Mouse (Mus musculus): ENCODE measurements around the gene Fars2. TPM values are rescaled to one million over a fixed set of nuclear protein-coding genes. Genes with fewer than 3 reads are reported as not detected.

Fars2 gene
- polyA plus RNA-seq, 1 experiment from 2014 or later = 25.2 TPM

DNA sequence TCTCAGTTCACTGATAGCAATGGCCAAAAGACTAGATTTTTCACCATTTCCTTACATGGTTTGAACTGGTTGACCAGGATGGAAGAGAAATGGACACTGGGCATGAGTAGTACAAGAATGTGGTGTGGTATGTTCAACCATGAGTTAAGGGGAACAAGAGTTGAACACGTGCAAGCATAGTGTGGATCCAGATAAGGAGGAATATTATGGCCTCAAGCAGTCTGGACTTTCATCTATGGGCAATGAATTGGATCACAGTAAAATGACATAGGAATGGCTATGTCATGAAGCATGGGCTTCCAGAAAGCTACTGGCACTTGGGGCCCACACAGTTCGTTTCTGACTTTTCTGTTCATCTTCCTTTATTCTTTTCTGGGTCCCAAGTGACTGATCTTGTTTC lies 168.0 kb downstream of the Fars2 start:
- no peak for DNase-seq (ENCODE audit: low spot score)
- peaks cover 83% of the 10 kb centered on the region for H3K27me3 ChIP-seq (ENCODE audit: low read depth, poor library complexity, severe bottlenecking)
- no peak overlapping the region for H3K4me3 ChIP-seq
- no peak overlapping the region for H3K27ac ChIP-seq (replicated peaks)
- no peaks in the 10 kb centered on the region for H3K36me3 ChIP-seq
- peaks cover 34% of the 10 kb centered on the region for H3K4me1 ChIP-seq
- H3K9me3 ChIP-seq (replicated peaks) = no peaks in the 10 kb centered on the region
- whole genome bisulfite sequencing = 90% methylated on average over 2 of the region's 2 CpGs

DNA sequence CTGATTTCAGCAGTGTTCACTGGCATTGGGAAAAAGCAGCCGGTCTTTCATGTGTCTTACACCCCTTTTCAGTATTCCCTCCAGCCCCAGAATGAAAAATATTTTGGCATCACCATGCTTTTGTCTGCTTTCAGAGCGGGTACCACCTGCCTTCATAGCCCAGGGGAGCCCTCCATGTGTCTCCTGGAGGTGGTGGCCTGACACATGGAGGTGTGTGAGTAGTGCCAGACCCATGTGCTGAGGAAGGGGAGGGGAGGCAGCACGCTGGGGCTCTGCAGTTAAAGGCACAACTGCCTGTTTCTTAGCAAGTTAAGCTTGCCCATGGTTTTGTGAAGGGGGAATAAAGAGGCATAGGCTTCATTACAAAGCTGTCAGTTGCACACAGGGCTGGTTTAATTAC lies 176.3 kb downstream of the Fars2 start:
- DNase-seq (ENCODE audit: low spot score) = no peak
- no peaks in the 10 kb centered on the region for H3K9me3 ChIP-seq (replicated peaks)
- peak overlapping the region; percentile 58; the same call in 1 of the 2 replicates for H3K27ac ChIP-seq (replicated peaks)
- H3K4me1 ChIP-seq = peaks cover 30% of the 10 kb centered on the region
- H3K27me3 ChIP-seq (ENCODE audit: low read depth, poor library complexity, severe bottlenecking) = peaks cover 73% of the 10 kb centered on the region
- H3K36me3 ChIP-seq = no peaks in the 10 kb centered on the region
- WGBS = 87% methylated on average over 3 of the region's 3 CpGs
- no peak overlapping the region for H3K4me3 ChIP-seq

DNA sequence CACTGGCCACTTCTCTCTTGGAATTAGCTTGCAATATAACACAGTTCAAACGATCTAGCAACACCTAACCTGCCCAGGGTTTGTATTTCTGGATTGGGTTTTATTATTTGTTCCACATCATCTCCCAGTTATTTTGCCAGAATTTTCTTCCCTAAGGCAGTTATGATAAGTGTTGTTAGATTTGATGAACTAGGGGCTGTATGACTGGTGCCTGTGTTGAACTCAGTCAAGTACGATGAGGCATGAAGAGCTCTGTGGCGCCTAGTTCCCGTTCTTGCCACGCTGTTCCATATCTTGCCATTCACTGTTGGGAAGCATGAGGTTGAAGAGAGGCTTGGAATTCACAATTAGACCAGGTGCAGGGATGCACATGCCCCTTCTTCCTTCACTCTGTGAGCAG lies 177.3 kb downstream of the Fars2 start:
- Histone ChIP-seq H3K4me3 (no peak overlapping the region), H3K27ac (replicated peaks) (no peak overlapping the region), H3K4me1 (peaks cover 35% of the 10 kb centered on the region)

DNA sequence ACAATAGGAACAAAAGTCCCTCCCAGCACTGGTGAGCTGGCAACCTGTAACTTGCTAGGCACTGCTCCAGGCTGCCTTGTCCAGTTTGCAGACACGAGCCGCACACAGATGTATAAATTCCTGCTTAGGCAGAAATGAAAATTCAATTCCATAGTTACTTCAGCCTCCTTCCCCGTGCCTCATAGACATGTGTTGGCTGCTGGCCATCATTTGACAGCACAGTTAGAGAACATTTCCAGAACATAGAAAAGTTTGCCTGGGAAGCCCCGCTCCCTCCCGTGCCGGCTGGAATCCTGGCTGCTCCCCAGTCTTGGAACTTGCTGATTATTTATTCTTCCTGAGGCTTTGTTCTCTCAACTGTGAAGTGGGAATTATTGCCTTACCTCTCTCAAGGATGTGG lies 178.6 kb downstream of the Fars2 start:
- H3K4me1 ChIP-seq = peaks cover 35% of the 10 kb centered on the region
- H3K4me3 ChIP-seq = no peak overlapping the region
- no peak for DNase-seq (ENCODE audit: low spot score)
- H3K27ac ChIP-seq (replicated peaks) = no peak overlapping the region; the same call in 1 of the 2 replicates
- WGBS = 49% methylated on average over 6 of the region's 6 CpGs
- H3K9me3 ChIP-seq (replicated peaks) = no peaks in the 10 kb centered on the region
- no peaks in the 10 kb centered on the region for H3K36me3 ChIP-seq
- peaks cover 50% of the 10 kb centered on the region for H3K27me3 ChIP-seq (ENCODE audit: low read depth, poor library complexity, severe bottlenecking)

More for the DNA sequence above, 177.3 kb downstream of the Fars2 start:
- Histone ChIP-seq H3K27me3 (ENCODE audit: low read depth, poor library complexity, severe bottlenecking) (peaks cover 63% of the 10 kb centered on the region), H3K9me3 (replicated peaks) (no peaks in the 10 kb centered on the region), H3K36me3 (no peaks in the 10 kb centered on the region)
- 90% methylated on average over 5 of the region's 5 CpGs for WGBS
- no peak for DNase-seq (ENCODE audit: low spot score)

DNA sequence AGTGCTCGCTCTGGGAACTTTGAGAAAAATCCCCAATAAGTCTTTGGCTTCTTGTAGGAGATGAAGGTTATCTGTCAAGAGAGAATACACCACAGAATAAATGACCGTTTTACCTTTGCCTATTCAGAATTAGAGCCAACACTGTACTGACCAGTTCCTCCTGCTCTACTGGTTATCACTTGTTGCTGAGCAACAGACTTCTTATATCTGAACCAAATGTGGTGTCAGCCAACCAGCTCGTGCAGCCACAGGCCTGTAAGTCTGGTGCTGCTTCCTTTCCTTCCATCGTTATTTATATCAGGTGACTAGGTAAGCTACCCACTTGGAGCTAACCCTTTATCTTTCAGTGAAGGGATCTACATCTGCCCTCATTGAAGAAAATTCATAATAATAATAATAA lies 179.4 kb downstream of the Fars2 start:
- no peak overlapping the region for H3K27ac ChIP-seq (replicated peaks)
- no peaks in the 10 kb centered on the region for H3K9me3 ChIP-seq (replicated peaks)
- peaks cover 35% of the 10 kb centered on the region for H3K4me1 ChIP-seq
- H3K4me3 ChIP-seq = no peak overlapping the region
- 77% methylated on average over 4 of the region's 4 CpGs for WGBS
- peaks cover 50% of the 10 kb centered on the region for H3K27me3 ChIP-seq (ENCODE audit: low read depth, poor library complexity, severe bottlenecking)
- H3K36me3 ChIP-seq = no peaks in the 10 kb centered on the region
- DNase-seq (ENCODE audit: low spot score) = no peak

DNA sequence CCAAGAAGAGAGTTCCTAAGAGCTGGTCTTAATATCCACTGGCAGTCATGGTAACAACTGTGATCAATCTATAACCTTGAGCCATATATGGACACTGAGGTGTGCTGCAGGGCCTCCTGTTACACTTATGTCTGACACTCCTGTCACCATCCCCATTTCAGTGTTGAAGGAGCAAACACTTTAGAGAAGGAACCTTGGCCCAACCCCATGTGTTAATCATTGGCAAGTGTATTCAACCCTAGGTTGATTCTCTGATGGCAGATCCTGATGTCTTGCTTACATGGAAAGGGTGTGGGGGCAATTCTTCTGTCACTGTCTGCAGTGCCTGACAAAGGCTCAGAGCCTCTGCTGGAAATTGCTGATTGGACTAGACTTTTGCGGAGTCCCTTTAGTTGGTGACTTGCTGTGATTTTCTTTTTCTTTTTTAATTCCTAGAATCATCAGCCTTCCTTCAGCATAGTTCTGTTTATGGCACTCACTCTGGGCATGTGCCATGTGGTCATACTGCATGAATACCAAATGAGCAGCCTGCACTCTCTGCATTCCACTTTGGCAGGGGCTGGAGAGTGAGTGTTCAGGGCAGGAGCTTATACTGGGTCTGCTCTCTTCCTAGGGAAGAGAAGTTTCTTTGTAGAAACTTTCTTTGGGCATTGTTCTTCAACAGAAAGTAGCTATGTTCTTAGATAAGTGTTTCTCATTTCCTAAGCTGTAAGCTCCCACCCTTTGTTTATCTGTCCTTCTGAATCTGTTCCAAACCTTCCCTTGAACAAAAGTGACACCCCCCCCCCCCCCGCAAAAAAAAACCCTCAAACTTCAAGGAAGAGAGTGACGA lies 181.0 kb downstream of the Fars2 start:
- no peak for DNase-seq (ENCODE audit: low spot score)
- peaks cover 35% of the 10 kb centered on the region for H3K4me1 ChIP-seq
- no peak overlapping the region for H3K27ac ChIP-seq (replicated peaks)
- H3K36me3 ChIP-seq = no peaks in the 10 kb centered on the region
- peaks cover 39% of the 10 kb centered on the region for H3K27me3 ChIP-seq (ENCODE audit: low read depth, poor library complexity, severe bottlenecking)
- no peak overlapping the region for H3K4me3 ChIP-seq
- no peaks in the 10 kb centered on the region for H3K9me3 ChIP-seq (replicated peaks)
- 58% methylated on average over 3 of the region's 3 CpGs for WGBS

DNA sequence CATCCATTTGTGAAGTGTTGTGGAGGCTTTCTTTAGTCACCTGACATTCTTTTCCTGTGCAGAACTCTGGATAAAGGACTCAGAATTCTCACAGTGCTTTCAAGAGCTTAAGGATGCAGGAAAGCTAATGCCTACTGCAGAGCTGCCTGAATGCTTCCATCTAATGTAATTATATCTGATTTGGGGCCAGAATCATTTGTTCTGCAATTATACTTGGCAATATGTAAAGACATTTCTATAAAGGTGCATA lies 181.5 kb downstream of the Fars2 start:
- H3K4me3 ChIP-seq = no peak overlapping the region
- no peaks in the 10 kb centered on the region for H3K36me3 ChIP-seq
- H3K27me3 ChIP-seq (ENCODE audit: low read depth, poor library complexity, severe bottlenecking) = peaks cover 35% of the 10 kb centered on the region
- no peak overlapping the region for H3K27ac ChIP-seq (replicated peaks)
- H3K9me3 ChIP-seq (replicated peaks) = no peaks in the 10 kb centered on the region
- DNase-seq (ENCODE audit: low spot score) = no peak
- H3K4me1 ChIP-seq = peaks cover 32% of the 10 kb centered on the region

DNA sequence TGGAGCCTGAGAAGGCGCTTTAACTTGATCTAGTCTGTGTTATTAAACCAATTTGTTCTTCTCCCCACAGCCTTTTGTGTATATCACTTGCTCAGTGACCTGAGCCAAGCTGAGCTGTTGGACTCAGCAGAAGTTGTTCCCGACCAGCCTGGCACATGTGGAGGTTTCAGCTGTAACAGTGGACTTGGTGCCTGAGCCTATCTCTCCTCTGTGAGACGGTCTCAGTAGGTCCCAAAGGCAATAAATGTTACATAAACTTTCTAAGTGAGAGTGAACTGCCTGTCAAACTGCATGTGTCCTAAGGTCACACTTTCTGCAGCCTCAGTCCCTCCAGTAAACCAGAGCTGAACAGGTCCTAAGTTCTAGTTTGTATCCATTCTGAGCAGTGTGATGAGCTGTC lies 185.6 kb downstream of the Fars2 start:
- 81% methylated on average over 3 of the region's 3 CpGs for WGBS
- DNase-seq (ENCODE audit: low spot score) = no peak
- Histone ChIP-seq H3K36me3 (no peaks in the 10 kb centered on the region), H3K27me3 (ENCODE audit: low read depth, poor library complexity, severe bottlenecking) (0 out of 2 replicates have a peak, but pooled peaks cover 3% of the 10 kb centered on the region), H3K27ac (replicated peaks) (no peak overlapping the region), H3K4me3 (no peak overlapping the region), H3K9me3 (replicated peaks) (no peaks in the 10 kb centered on the region), H3K4me1 (peaks cover 13% of the 10 kb centered on the region)

DNA sequence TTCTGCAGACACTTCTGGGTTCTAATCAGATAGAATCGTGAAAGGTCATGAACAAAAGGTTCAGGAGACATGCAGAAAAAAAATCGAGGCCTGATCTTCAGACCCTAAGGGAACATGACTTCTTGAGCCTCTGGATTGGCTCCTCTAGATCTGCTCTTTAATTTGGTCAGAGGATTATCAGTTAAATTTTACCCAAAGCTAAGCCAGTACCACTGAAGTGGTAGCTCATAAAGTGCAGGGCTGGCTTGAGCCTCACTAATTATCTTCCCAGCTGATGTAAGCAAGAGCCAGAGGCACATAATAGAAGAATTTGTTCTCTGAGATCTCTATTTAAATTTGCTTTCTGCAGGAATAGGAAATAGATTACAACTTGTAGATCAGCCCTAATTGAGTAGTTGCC lies 188.1 kb downstream of the Fars2 start:
- H3K4me3 ChIP-seq = no peak overlapping the region
- no peaks in the 10 kb centered on the region for H3K4me1 ChIP-seq
- no peaks in the 10 kb centered on the region for H3K36me3 ChIP-seq
- no peak for DNase-seq (ENCODE audit: low spot score)
- H3K27me3 ChIP-seq (ENCODE audit: low read depth, poor library complexity, severe bottlenecking) = no peaks in the 10 kb centered on the region
- no peaks in the 10 kb centered on the region for H3K9me3 ChIP-seq (replicated peaks)
- WGBS = 73% methylated on average over 2 of the region's 2 CpGs
- no peak overlapping the region for H3K27ac ChIP-seq (replicated peaks)

DNA sequence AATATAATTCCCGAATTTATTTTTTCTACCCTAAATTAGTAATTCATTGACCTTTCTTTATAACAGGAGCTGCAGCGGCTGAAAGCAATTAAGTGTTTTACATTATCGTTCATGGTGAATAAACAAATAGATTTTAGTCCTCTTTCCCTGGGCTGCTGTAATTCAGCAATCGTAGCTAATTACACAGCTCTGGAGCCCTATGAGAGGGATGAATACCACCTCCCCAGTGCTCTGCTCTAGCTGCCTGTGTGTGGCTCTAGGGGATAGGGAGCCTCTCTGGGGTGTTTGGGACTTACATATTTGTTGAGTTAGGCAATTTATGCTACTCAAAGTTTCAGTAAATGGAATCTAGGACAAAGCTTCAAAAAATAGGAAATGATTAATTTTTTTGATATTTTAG lies 190.2 kb downstream of the Fars2 start:
- H3K4me3 ChIP-seq = no peak overlapping the region
- no peak for DNase-seq (ENCODE audit: low spot score)
- no peaks in the 10 kb centered on the region for H3K27me3 ChIP-seq (ENCODE audit: low read depth, poor library complexity, severe bottlenecking)
- H3K27ac ChIP-seq (replicated peaks) = no peak overlapping the region
- 91% methylated on average over 4 of the region's 4 CpGs for WGBS
- no peaks in the 10 kb centered on the region for H3K9me3 ChIP-seq (replicated peaks)
- H3K36me3 ChIP-seq = no peaks in the 10 kb centered on the region
- no peaks in the 10 kb centered on the region for H3K4me1 ChIP-seq

DNA sequence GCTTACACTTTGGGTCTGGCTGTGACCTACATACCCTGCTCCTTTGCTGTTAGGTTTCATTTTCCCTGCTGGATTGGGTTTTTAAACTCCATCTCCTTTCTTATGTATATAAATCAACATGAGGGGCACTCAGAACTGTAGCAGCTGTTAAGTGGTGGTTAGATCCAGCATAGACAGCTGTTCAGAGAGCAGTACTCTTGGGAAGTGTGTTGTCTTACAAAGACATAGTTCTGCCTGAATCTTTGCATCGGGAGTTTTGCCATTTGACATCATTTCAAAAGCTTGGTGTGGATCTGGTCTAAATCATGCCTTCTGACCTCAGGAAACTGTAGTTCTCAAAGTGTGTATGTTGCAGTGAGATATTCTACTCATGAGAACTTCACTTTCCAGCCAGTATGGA lies 191.9 kb downstream of the Fars2 start:
- no peaks in the 10 kb centered on the region for H3K27me3 ChIP-seq (ENCODE audit: low read depth, poor library complexity, severe bottlenecking)
- no peaks in the 10 kb centered on the region for H3K36me3 ChIP-seq
- no peak overlapping the region for H3K4me3 ChIP-seq
- H3K4me1 ChIP-seq = no peaks in the 10 kb centered on the region
- WGBS = 95% methylated on average over 1 of the region's 1 CpGs
- H3K27ac ChIP-seq (replicated peaks) = no peak overlapping the region
- no peaks in the 10 kb centered on the region for H3K9me3 ChIP-seq (replicated peaks)
- no peak for DNase-seq (ENCODE audit: low spot score)

DNA sequence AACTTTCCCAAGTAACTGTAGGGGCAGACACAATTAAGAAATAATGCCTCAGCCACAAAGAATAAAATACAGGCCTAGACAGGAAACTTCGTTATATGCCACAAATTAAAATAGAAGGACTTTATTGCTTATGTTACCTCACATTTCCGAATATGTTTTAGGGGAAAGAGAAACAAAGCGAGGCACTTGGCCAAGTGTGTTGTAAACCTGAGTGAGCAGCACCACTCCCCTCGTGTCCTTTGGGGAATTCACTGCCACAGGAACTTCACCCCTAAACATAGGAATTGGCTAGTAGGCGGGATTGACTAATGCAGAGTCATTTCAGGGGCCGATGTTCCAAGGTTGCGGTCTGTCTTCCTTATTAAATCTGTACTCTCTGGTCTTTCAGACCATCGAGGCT lies 197.0 kb downstream of the Fars2 start:
- H3K27me3 ChIP-seq (ENCODE audit: low read depth, poor library complexity, severe bottlenecking) = no peaks in the 10 kb centered on the region
- H3K4me3 ChIP-seq = no peak overlapping the region
- no peak for DNase-seq (ENCODE audit: low spot score)
- H3K36me3 ChIP-seq = no peaks in the 10 kb centered on the region
- 92% methylated on average over 8 of the region's 8 CpGs for WGBS
- no peaks in the 10 kb centered on the region for H3K4me1 ChIP-seq
- no peaks in the 10 kb centered on the region for H3K9me3 ChIP-seq (replicated peaks)
- no peak overlapping the region for H3K27ac ChIP-seq (replicated peaks)

DNA sequence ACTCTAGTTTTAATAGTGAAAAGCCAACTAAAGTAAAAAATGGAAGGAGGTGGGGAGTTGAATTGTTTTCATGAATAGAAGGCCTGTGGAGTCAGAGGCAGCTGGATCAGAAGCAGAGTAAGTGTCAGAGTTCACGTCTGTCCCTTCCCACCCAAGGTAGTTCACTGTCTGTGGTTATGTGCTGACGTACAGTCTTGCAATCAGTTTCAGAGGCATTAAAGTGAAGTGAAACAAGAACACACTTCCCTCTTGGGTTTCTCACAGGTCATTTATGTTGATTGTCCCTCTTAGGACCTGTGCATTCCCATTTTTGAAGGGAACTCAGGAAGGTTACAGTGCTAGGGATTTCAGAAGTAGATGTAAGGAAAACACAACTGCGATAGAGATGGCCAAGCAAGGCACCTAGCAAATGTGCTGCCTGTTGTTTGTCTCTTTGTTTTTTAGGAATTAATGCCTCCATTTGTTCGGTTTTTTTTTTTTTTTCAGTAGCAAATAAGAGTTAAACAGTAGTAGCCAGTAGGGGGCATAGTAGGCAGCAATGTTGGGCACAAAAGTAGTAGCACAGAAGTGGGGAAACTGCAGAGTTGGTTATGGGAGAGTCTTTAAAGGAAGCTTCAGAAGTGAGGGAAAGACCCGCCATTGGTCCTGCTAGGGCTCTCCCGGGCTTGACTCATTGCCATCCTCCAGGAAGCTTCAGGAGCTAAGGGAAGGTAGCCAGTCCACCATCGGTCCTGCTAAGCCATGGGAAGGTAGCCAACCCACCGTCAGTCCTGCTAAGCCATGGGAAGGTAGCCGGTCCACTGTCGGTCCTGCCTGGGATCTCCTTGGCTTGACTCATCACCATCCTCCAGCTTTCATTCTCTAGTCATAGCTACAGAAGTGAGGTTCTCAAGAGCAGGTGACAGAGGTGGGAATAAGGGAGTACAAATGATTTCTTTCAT lies 197.9 kb downstream of the Fars2 start:
- no peak for DNase-seq (ENCODE audit: low spot score)
- WGBS = 91% methylated on average over 10 of the region's 10 CpGs
- no peak overlapping the region for H3K4me3 ChIP-seq
- no peaks in the 10 kb centered on the region for H3K9me3 ChIP-seq (replicated peaks)
- H3K36me3 ChIP-seq = no peaks in the 10 kb centered on the region
- H3K4me1 ChIP-seq = no peaks in the 10 kb centered on the region
- H3K27me3 ChIP-seq (ENCODE audit: low read depth, poor library complexity, severe bottlenecking) = no peaks in the 10 kb centered on the region
- H3K27ac ChIP-seq (replicated peaks) = no peak overlapping the region

All from midbrain, embryonic 10.5 days (tissue).